Mouse (Mus musculus) kidney, adult 2 months (tissue): ENCODE measurements at regions not wholly inside any gene's neighbourhood (a gene's known extent, or its start where the extent isn't known, plus 50 kb on each side); places are given as distances from the start of the nearest gene placed in this dataset.

ENCODE experiments used
- CTCF ChIP-seq: fragments of 200-500 bp; conservative IDR thresholded peaks from 2 replicates; pipeline ENCODE4 v1.5.1; 2011; ENCODE audit warnings: low read depth, mild to moderate bottlenecking, control low read depth, low read length, moderate library complexity, mixed read lengths; ENCODE audit not compliant: insufficient read depth, insufficient read length
- POLR2A ChIP-seq: fragments of 200-500 bp; IDR thresholded peaks from one replicate; pipeline ENCODE4 v1.6.1; 2011; ENCODE audit warnings: low read depth, low read length, control low read depth

- TF ChIP-seq CTCF (no peak), POLR2A (no peak)
Observed at GRCm38 (mm10) chr11:23204041-23204440, 51.8 kb upstream of the Xpo1 start.
